Mouse (Mus musculus): ENCODE measurements around the gene Ccnjl. TPM values are rescaled to one million over a fixed set of nuclear protein-coding genes. Genes with fewer than 3 reads are reported as not detected.

Gene Ccnjl
- 0.12 and 0.37 TPM in 2 replicates for total RNA-seq (2015)
- total RNA-seq (2017) = 0.17 and 0.20 TPM in 2 replicates

DNA sequence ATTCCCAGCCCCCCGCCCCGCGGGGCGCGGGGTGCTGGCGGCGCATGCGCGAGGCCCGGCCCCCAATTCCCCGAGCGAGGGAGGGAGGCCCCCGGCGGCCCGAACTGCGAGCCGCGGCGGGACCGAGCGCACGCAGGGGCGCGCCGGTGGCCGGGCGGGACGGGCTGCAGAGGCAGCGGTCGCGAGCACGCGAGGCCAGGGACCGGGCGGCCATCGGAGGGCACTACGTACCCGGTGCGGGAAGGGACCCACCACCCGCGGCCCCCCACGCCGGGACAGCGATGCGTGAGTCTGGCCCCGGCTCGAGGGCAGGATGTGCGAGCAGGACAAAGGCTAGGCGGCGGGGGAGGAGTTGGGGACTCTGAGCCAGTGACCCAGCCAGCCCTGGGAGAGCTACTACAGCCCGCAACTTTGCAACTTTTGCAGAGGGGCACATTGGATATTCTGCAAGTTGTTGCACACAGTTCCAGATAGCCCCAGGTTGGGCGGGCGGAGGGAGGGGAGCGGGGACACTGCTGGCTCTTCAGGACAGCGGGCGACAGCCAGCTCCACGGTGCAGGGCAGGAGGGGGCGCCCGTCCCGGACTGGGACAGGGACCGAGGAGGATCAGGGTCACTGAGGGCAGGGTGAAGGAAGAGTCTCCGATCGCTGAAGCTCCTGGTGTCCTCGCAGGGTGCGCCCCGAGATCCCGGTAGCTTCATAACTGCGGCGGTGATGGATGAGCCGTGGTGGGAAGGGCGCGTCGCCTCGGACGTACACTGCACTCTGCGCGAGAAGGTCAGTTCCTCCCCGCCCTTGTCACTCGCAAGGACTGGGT is at the start of gene Ccnjl:
Ccnjl (plus strand) TSS at position 102 of the 817 bp plus-strand sequence.
- ATAC-seq (replicated peaks; ENCODE audit: poor library complexity) = peak; percentile 64

DNA sequence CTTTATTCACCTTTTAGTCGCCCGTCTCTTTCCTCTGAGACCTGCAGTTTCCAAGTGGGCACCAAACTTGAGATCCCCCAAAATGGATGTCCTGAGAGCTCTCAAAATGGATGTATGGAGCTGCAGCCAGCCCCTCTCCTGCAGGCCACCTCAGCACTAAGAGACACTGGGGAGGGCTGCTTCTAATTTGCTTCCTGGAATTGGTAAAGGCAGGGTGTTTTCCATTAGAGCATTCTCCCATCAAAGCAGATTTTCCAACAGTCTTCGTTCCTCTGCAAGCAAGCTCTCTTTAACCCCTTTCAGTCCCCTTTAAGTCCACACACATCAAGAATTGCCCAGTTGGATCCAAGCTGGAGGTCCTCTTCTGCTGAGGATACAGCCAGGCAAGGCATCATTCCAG is 49.2 kb upstream of the Ccnjl start:
- ATAC-seq (replicated peaks; ENCODE audit: poor library complexity) = no peak

DNA sequence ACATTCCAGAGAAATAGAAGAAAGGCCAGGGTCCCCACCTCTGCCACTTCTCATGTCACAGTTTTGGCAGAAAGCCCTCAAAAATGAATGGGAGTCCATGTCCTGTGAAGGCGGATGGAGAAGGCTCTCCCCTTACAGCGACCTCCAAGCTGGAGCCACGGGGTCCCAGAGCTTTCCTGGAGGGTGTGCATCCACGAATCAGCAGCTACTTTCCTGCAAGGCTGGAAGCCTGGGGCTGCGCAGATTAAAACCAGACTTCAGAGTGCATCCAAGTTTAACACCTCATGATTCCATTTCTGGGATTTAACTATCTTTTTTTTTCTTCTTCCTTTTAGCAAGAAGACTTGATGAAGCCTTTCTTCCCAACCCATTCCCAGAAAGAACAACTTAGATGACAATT is 48.0 kb upstream of the Ccnjl start:
- no peak for ATAC-seq (replicated peaks; ENCODE audit: poor library complexity)

DNA sequence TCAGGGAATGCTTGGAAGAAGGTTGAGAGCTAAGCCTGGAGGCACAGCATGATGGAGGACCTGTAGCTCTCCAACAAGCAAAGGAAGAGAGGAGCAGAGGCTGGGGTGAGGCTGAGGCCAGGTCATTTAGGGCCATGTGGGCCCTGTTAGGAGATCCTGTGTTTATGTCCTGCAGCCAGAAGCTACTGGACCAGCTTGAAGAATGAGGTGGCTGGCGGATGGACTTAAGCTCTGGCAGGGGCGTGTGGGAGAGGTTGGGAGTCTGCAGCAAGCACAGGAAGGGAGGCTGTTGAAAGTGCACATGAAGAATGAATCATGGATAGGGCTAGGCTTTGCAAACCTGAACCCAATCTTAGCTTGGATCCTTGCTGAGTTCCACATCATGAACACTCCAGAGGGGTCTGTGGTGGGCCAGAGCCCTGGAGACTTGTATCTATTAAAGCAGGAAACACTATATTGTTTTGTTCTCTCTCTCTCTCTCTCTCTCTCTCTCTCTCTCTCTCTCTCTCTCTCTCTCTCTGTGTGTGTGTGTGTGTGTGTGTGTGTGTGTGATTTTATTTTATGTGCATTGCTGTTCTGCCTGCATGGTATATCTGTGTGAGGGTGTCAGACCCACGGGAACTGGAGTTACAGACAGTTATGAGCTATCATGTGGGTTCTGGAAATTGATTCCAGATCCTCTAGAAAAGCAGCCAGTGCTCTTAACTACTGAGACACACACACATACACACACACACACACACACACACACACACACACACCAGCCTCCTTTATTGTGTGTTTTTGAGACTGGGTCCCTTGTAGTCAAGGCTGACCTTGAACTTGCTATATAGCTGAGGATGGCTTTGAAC is 46.7 kb upstream of the Ccnjl start:
- no peak for ATAC-seq (replicated peaks; ENCODE audit: poor library complexity)

DNA sequence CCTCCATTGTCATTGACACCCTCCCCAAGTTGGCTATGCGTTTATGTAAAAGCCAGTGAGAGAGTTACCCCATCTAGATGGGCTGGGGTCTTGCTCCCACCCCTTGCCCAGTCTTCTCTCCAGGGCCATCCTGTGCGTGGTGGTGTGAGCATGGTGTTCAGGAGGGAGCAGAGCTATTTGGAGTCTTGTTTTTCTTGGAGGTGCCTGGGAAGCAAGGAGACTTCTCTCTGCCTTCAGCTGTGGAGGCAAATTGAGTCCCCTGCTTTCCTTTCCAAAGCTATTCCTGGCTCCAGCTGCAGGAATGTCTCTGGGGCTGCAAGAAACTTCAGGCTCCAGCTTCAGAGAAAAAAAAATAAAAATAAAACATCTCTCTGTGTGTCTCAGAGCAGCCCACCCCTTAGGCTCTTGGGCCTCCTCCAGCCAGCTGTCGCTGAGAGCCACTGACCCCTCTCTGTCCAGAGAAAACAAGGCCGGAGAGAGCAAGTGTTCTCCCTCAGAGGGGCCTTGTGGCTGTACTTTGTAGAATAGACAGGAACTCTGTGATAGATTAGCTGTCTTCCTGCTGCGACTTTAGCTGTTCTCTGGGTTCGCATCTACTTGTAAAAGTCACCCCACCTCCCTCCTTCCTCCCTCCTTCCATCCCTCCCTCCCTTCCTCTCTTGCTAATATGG is 45.3 kb upstream of the Ccnjl start:
- no peak for ATAC-seq (replicated peaks; ENCODE audit: poor library complexity)

DNA sequence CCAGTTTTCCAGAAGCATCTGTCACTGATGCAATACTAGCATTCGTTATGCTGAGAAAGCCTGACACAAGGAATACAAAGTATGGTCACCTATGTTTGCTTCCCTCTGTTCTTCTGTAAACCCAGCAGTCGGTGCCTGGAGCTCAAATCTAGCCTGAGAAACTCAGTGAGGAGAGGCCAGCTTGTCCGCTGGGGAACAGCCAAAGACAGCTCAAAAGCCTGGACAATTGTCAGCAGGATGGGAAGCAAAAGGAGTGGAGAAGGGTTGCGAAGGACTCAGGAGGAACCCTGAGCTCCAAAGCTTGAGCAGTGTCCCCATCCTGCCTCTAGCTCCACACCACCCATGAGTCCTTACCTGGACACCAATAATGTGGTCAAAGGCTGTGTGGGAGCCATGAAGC is 44.5 kb upstream of the Ccnjl start:
- ATAC-seq (replicated peaks; ENCODE audit: poor library complexity) = no peak

DNA sequence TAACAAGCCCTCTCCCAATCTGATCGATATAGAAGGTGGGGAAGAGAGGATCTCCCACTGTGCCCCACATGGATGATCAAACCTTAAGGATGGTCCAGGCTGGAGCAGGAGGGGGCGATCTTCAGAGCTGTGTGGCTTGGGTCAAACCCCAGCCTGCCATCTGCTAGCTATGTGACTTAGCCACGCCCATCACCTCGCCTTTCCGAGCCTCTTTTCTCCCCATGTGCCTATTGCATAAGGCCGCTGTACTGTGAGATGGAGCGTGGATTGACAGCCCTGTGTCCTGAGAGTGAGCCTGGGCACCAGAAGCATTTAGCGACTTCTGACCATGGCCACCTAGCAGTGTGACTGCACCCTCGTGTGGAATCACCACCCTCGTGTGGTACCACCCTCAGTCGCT is 43.9 kb upstream of the Ccnjl start:
- 0 out of 2 replicates have a peak, but pooled peaks have one; percentile 14 for ATAC-seq (replicated peaks; ENCODE audit: poor library complexity)

DNA sequence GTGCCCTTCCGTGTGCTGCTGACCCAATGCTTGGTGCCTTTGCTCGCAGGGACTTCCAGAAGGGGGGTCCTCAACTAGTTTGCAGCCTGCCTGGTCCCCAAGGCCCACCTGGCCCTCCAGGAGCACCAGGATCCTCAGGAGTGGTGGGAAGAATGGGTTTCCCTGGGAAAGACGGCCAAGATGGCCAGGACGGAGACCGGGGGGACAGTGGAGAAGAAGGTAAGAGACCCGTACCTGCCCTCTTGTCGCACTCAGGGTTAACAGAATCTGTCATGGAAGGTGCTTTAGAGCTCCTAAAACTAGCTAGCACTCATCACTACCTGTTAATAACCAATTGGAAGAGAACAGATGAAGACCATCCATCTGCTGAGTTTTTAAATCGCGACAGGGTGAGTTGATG is 42.7 kb upstream of the Ccnjl start:
- ATAC-seq (replicated peaks; ENCODE audit: poor library complexity) = no peak

DNA sequence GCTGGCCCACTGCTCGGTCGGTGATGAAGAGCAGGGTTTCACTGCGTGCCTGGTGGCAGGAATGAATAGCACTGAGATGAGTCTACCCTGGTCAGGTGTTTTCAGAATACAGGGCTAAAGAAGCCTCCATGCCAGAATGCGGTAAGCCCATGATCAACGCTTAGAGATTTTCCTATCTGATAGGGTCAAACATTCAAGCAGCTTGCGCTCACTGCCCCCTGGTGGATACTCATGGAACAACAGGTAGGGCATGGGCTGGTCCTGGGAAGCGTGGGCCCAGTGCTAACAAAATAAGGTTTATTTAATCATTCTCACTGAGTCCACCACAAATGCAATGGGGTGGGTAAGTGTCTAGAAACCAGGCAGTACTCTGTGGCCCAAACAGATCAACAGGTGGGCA is 35.9 kb upstream of the Ccnjl start:
- peak; percentile 86 for ATAC-seq (replicated peaks; ENCODE audit: poor library complexity)

DNA sequence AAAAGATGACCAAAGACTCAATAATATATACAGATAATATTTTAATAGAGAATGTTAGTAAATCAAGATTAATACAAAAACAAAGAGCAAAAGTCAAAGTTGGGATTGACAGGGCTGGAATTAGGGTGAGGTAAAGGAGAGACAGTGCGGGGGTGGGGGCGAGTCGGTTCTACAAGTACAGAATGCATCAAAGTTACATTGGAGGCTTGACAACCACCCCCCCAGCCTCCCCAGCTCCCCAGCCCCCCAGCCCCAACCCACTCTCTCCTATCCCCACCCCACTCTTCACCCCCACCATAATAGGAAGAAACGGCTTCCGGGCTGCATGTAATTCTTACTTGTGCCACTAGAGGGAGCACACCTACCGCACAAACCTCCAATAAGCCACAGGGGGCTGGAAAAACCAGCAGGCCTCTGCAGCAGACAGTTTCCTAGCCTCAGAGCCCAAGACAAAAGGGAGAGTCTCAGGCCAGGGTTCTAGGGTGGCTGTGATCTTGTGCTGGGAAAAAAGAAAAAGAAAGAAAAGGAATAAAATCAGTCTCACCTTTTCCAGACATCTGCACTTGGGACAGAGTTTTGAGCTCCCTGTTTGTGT is 34.7 kb upstream of the Ccnjl start:
- peak; percentile 85 for ATAC-seq (replicated peaks; ENCODE audit: poor library complexity)

DNA sequence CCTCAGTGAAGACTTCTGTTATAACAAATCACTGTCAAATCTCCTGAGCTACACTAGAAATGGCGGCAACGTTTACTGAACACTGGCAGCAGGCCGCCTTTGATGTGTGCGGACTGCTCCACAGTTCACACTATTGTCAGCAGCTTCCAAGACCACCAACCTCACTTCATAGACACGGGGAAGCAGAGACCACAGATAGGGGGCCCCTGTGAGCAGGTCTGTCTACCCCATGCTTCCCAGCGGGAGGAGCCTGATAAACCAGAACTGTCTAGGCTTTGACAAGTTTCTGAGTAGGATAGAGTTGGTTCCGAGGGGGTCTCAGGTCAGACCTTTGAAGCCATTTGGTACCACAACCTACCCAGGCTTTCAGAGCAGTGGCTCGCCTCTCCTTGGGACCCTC is 33.5 kb upstream of the Ccnjl start:
- ATAC-seq (replicated peaks; ENCODE audit: poor library complexity) = 0 out of 2 replicates have a peak, but pooled peaks have one; percentile 11

DNA sequence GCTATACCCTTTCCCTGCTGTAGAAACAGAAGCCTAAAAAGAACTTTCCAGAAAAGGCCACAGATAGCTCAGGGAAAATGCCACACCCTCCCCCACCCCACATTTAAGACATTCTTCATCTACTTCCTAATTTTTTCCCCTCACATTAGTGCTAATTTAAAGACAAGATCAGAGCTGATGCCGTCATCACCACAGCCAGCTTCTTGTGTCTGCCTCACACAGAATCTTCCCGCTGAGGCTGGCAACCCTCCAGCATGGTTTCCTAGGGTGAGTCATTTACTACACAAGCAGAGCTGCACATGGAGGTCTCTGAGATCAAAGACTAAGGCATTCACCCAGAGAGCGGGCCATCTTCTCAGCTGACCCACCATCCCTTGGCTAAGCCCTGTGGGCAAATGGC is 33.1 kb upstream of the Ccnjl start:
- peak; percentile 46 for ATAC-seq (replicated peaks; ENCODE audit: poor library complexity)

DNA sequence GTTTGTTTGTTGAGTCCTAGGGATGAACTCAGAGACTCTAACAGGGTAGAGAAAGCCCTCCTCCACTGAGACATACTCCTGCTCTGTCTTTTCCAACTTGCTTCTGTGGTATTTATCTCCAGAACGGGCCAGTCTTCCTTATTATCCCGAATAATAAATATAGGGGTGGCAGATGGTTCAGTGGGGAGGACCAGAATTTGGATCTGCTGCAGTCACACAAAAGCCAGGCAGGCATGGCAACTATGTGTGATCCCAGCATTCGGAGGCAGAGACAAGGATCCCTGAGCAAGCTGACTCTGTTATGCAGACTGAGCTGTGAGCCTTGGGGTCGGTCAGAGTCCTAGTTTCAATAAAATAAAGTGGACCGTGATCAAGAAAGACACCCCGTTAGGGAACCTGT is 27.3 kb upstream of the Ccnjl start:
- ATAC-seq (replicated peaks; ENCODE audit: poor library complexity) = no peak

DNA sequence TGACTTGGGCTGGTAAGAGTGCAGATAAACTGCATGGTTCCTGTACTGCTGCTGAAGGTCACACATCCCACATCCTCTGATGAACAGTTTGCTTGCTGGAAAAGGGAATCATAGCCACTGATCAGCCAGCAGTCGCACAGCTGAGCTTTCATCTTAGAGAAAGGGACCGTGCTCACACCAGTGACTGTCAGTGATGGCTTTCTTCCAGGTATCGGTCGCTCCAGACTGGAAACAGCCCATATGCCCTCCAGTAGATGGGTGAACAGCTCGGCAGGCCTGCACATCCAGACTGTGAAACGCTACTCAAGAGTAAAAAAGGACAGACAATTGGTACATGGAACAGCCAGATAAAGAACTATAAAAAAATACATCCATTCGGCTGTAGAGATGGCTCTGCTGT is 23.4 kb upstream of the Ccnjl start:
- ATAC-seq (replicated peaks; ENCODE audit: poor library complexity) = no peak

DNA sequence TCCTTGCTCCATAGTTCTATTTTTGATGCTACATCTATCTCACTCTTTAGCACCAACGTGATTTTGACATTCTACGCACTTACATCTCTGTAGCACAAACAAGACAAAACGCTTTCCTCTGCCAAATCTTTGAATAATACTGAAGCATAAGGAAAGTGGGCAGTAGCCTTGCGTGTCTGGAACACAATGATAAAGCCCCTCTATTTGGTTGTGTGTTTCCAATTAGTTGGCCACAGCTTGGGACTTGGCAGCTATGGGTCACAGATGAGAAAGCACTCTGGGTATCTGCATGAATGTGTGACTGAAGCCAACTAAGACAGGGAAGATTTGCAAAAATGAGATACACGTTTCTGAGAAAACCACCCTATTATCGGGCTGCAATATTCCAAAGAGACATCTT is 20.6 kb upstream of the Ccnjl start:
- no peak for ATAC-seq (replicated peaks; ENCODE audit: poor library complexity)

DNA sequence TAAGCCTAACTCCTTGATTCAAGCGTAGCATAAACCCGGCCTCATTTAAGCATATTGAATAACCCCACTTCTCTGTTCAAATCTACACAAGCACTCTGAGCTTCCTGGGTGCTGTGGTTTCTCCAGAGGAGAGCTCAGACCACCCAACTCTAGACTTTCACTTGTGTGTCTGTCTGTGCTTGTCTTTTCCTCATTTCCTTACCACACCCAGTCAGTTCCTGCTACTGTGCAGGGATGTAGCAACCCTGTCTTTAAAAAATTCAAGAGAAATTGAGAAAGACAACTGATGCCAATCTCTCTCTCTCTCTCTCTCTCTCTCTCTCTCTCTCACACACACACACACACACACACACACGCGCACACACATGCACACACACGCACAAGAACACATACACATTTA is 18.7 kb upstream of the Ccnjl start:
- ATAC-seq (replicated peaks; ENCODE audit: poor library complexity) = peak; percentile 84

DNA sequence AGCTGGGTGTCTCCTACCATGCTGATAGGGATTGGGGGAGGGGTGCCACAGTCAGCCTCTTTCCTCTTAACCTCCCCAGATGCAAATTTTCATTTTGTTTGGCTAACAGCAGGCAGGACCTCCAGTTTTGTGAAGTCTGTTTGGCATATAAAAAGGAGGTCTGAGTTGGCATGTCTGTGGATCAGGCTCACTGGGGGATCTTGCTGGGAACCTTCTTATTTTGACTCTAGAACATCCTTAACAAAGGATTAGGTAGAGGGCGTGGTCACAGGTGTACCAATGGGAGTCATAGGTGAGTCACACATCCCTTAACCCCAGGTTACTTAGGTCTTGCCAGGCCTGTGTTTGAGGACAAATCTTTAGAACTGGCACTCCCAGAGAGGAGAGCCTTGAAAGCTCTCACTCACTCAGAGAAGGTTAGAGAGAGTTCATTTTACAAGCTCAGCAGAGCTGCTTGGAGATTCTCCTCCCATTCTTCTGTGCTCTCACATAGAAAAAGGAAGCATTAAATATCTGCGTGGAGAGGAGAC is 15.9 kb upstream of the Ccnjl start:
- ATAC-seq (replicated peaks; ENCODE audit: poor library complexity) = no peak

DNA sequence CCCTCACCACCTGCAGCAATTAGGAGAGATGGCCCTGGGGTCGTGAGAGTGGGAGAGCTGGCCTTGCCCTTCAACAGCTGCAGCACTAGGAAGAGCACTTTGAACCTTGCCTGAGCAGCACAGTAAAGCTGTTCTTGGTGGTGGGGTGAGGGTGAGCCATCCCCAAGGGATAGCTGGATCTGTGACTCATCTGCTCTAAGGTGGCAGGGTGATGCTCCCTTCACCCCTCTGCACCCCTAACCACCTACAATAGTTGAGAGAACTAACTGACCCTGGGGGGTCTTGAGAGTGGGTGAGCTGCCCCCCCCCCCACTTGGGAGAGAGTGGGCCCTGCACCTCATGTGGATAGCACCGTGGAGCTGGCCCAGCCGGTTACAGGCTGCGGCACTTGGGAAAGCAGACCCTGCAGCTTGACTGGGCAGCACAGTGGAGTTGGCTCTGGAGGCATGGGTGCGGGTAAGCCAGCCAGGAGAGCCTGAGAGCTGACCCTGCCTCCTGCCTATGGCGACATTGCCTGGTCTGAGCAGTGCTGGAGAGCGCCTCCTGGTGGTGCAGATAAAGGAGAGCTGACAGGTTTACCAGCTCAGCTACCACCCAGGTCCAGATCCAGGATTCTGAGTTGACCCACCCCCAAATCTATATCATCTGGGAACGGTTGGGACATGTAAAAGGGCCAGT is 12.1 kb upstream of the Ccnjl start:
- ATAC-seq (replicated peaks; ENCODE audit: poor library complexity) = peak; percentile 92

DNA sequence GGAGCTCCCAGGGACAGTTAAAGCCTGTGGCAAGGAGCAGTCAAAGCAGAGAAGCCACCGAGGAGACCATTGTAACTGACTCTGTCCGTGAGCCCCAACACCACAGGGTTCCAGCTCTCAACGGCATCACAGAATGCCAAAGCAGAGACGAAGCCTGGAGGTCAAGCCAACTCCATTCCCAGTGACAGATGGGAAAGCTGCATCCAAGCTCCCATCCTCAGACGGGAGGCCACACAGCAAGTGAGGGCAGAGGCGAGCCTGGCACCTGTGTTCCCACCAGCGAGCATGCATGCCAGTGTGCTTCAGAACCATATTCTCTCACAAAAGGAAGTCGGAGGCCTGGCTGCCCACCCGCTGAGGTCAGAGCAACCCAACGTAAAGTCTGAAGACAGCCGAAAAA is 10.9 kb upstream of the Ccnjl start:
- no peak for ATAC-seq (replicated peaks; ENCODE audit: poor library complexity)

DNA sequence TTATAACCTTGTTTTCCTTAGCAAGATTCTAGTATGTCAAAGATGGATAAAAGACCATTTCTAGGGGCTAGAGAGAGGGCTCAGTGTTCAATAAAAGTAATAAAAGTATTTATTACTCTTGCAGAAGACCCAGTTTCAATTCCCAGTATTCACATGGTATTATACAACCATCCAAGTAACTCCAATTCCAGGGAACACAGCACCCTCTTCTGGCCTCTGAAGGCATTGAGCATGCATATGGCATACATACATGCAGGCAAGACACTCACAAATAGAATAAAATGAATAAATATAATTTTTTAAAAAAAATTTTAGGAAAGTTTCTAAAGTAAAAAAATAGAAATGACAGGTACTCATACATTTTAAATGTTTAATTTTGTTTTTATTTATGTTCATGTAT is 10.5 kb upstream of the Ccnjl start:
- no peak for ATAC-seq (replicated peaks; ENCODE audit: poor library complexity)
